Mouse (Mus musculus): ENCODE measurements around the gene Gm4737. TPM values are rescaled to one million over a fixed set of nuclear protein-coding genes. Genes with fewer than 3 reads are reported as not detected.
"Not testable (repeated sequence)": the region's sequence is repeated elsewhere in the genome, so short reads cannot be mapped to it uniquely, and the experiment has no call there.

The Gm4737 gene
- 2.5 and 3.4 TPM in 2 replicates for polyA plus RNA-seq (2015; fragmentation: Nextera tagmentation; extraction: Ambion mirVana)

DNA sequence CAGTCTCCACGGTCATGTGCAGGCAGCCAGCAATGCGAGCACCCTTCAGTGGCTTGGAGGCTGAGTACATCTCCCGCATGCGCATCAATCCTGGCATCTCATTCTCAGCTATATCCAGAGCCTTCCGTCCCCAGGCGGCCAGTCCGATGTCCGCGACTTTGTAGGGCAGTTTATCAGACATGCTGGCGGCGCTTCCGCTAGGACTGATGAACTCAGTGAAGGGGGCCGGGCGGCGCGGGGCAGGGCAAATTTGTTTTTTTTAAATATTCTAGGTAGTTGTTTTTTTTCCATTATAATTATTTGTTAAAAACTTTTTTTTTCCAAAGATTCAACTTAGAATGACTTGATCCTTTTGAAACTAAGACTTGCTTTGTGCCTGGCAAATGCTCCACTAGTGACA is at the start of gene Gm4737:
Gene Gm4737, minus strand, starts transcription at position 246 of the 400 bp plus-strand sequence.
- H3K27me3 ChIP-seq; H3K9ac ChIP-seq; H3K9me3 ChIP-seq (replicated peaks): not testable (repeated sequence)

DNA sequence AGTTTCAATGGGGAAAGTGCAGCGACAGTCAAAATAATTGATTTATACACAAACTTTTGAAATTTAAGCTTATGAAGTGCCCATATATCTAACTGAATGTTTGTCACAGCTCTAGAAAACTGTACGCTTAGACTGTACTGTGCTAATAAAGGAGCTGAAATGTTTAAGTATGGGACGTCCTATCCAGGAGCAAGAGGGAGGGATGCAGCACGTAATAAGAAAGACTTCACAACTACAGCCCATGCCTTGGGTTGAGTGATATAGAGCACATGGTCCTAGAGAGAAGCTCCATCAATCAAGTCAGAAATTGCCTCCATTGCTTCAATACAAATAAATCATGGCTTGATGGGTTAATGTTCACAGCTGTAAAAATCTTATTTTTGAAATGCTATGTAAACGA is 40.9 kb upstream of the Gm4737 start:
- no peak overlapping the region for H3K4me3 ChIP-seq (replicated peaks)
- no peaks in the 10 kb centered on the region for H3K36me3 ChIP-seq
- WGBS (ENCODE audit: insufficient replicate concordance) = 75% methylated on average over 5 of the region's 5 CpGs
- no peaks in the 10 kb centered on the region for H3K27me3 ChIP-seq
- H3K27ac ChIP-seq = no peak overlapping the region
- no peak for DNase-seq
- H3K9ac ChIP-seq = no peak overlapping the region
- no peak for ATAC-seq (ENCODE audit: low read depth)
- H3K4me1 ChIP-seq (replicated peaks) = no peaks in the 10 kb centered on the region
- H3K4me2 ChIP-seq = no peak overlapping the region
- no peaks in the 10 kb centered on the region for H3K9me3 ChIP-seq (replicated peaks)

More for the DNA sequence above, at the start of gene Gm4737:
- WGBS (ENCODE audit: insufficient replicate concordance) = 76% methylated on average over 11 of the region's 16 CpGs
- not testable (repeated sequence) for H3K36me3 ChIP-seq; H3K27ac ChIP-seq; H3K4me3 ChIP-seq (replicated peaks); ATAC-seq (ENCODE audit: low read depth); DNase-seq; H3K4me1 ChIP-seq (replicated peaks); H3K4me2 ChIP-seq

DNA sequence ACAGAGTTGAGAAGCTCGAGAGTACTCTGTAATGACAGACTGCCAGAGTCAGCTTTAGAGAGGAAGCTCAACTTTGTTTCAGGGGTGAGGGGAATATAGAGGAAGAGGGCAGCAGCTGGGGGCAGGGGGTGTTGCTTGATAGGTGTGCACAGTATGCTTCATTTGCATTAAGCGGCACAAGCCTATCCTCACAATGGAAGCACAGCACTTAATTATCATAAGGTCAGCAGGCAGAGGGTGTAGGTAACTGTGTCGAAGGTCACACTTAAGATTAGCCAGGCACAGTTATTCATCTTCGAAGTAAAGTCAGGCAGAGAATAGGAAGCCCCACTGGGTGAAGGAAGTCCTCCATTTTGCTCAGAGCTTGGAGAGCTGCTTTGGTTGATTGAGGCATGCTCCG is 28.2 kb upstream of the Gm4737 start:
- Histone ChIP-seq H3K4me3 (replicated peaks) (no peak overlapping the region), H3K4me1 (replicated peaks) (no peaks in the 10 kb centered on the region), H3K27me3 (no peaks in the 10 kb centered on the region), H3K9me3 (replicated peaks) (no peaks in the 10 kb centered on the region), H3K4me2 (no peak overlapping the region), H3K36me3 (no peaks in the 10 kb centered on the region), H3K9ac (no peak overlapping the region), H3K27ac (no peak overlapping the region)
- ATAC-seq (ENCODE audit: low read depth) = no peak
- WGBS (ENCODE audit: insufficient replicate concordance) = 64% methylated on average over 5 of the region's 5 CpGs
- no peak for DNase-seq

DNA sequence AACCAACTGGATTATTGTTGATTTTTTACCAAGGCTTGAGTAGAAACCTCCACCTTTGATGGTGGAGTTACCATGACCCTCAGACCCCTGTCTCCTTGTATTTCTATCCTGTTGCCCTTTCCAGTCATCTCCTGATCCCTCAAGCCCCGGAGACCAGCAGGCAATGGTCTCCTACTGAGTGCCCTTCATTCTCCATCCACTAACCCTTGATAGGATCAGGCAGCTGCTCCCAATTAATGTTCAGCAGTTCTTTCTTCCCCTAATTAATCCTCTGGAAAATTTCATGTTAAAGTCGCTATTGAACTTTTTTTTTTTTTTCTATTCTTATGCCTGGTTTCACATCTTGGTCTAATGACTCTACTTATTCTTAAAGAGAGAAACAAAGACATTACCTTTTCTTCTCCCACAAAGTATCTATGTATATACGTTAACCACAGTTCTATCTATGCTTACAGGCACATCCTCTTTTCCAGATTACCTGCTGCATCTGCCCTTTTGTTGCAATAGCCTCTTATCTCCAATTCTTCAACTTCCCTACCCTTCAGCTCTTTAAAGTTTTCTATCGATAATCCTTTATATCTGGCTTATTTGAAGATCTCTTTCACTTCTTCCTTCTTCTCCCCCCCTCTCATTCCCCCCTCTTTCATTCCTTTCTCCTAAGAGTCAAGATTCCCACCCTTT is 23.4 kb upstream of the Gm4737 start:
- DNase-seq (no peak), ATAC-seq (ENCODE audit: low read depth) (no peak)
- Histone ChIP-seq H3K4me1 (replicated peaks) (no peaks in the 10 kb centered on the region), H3K36me3 (no peaks in the 10 kb centered on the region), H3K4me2 (no peak overlapping the region), H3K9me3 (replicated peaks) (no peaks in the 10 kb centered on the region), H3K4me3 (replicated peaks) (no peak overlapping the region), H3K27me3 (no peaks in the 10 kb centered on the region), H3K27ac (no peak overlapping the region), H3K9ac (no peak overlapping the region)
- WGBS (ENCODE audit: insufficient replicate concordance) = 24% methylated on average over 4 of the region's 4 CpGs

DNA sequence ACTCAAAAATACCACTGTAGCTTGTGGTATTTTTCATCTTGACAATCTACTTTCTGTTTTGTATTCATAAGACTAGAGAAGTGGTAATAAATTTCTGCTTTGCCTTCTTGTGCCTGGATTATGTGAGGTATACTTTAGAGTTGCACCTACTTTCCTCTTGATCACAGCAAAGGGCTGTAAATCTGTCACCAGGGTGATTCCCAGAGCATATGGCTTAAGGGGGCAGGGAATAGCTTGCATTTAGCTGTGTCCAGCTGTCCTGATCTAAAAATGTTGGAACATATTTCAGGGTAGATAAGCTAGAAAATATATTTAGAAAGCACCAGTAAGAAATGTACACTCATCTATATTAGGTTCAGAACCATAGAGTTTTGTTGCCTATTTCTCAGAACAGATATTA is 18.2 kb upstream of the Gm4737 start:
- Histone ChIP-seq H3K9me3 (replicated peaks) (no peaks in the 10 kb centered on the region), H3K4me1 (replicated peaks) (no peaks in the 10 kb centered on the region), H3K4me2 (no peak overlapping the region), H3K9ac (no peak overlapping the region), H3K4me3 (replicated peaks) (no peak overlapping the region), H3K36me3 (no peaks in the 10 kb centered on the region), H3K27me3 (no peaks in the 10 kb centered on the region), H3K27ac (no peak overlapping the region)
- no peak for DNase-seq
- no peak for ATAC-seq (ENCODE audit: low read depth)

DNA sequence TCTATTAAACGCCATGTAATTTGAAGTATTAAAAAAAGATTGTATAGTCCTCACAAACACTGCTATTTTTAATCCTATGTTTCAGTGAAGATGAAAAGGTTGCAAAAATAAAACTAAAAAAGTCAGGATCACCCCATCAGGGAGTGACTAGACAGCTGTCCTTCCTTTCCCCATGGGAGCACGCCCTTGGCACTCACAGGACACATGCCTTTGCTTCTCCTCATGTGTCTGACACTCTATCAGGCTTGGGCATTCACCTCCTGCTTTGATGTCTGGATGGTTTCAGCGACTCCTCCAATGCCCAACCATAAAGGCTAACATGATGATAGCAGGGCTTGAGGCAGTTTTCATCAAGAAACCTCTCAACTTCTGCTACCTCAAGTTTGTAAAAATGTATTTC is 12.1 kb upstream of the Gm4737 start:
- no peak overlapping the region for H3K9ac ChIP-seq

DNA sequence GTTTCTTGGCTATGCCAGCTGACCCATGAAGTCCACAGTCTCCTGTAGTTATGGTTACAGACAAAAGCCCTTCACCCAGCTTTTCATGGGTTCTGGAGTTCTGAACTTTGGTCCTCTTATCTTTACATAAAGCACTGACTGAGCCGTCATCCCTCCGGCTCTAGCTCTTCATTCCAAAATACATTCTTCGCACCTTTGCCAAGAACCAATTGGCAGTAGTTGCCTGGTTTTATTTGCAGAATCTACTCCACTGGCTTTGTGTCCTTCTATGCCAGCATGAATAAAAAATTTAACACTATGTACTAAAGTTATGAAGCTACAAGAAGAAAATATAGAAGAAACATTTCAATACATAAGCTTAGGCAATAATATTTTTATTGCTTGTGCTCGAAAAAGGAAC is 10.4 kb upstream of the Gm4737 start:
- H3K36me3 ChIP-seq = no peaks in the 10 kb centered on the region
- no peak for DNase-seq
- H3K4me3 ChIP-seq (replicated peaks) = no peak overlapping the region
- no peak overlapping the region for H3K27ac ChIP-seq
- no peaks in the 10 kb centered on the region for H3K4me1 ChIP-seq (replicated peaks)
- no peak overlapping the region for H3K9ac ChIP-seq
- no peaks in the 10 kb centered on the region for H3K9me3 ChIP-seq (replicated peaks)
- H3K27me3 ChIP-seq = no peaks in the 10 kb centered on the region
- no peak for ATAC-seq (ENCODE audit: low read depth)
- no peak overlapping the region for H3K4me2 ChIP-seq
- 60% methylated on average over 4 of the region's 4 CpGs for WGBS (ENCODE audit: insufficient replicate concordance)

More for the DNA sequence above, 12.1 kb upstream of the Gm4737 start:
- no peak overlapping the region for H3K4me3 ChIP-seq (replicated peaks)
- H3K4me1 ChIP-seq (replicated peaks) = no peaks in the 10 kb centered on the region
- no peak for ATAC-seq (ENCODE audit: low read depth)
- no peaks in the 10 kb centered on the region for H3K9me3 ChIP-seq (replicated peaks)
- H3K27ac ChIP-seq = no peak overlapping the region
- H3K27me3 ChIP-seq = no peaks in the 10 kb centered on the region
- H3K36me3 ChIP-seq = no peaks in the 10 kb centered on the region
- 48% methylated on average over 3 of the region's 3 CpGs for WGBS (ENCODE audit: insufficient replicate concordance)
- H3K4me2 ChIP-seq = no peak overlapping the region
- DNase-seq = no peak

DNA sequence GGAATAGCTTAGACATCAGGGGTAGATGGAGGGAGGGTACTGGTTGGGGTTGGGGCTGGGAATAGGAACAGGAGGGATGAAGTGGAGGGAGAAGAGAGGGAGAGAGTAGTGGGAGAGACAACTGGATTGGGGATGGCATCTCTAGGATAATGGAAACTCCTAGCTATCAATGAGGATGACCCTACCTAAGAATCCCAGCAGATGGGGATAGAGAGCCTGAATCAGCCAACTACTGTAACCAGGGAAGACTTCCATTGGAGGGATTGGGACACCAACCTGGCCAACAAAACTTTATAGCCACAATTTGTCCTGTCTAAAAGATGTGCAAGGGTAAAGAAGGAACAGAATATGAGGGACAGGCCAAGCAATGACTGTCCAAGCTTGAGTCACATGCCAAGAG is 3.7 kb downstream of the Gm4737 start:
- Histone ChIP-seq H3K4me1 (replicated peaks) (no peaks in the 10 kb centered on the region), H3K27ac (no peak overlapping the region), H3K9ac (no peak overlapping the region), H3K4me3 (replicated peaks) (no peak overlapping the region), H3K36me3 (no peaks in the 10 kb centered on the region), H3K4me2 (no peak overlapping the region), H3K9me3 (replicated peaks) (no peaks in the 10 kb centered on the region), H3K27me3 (no peaks in the 10 kb centered on the region)
- no peak for DNase-seq
- ATAC-seq (ENCODE audit: low read depth) = no peak

DNA sequence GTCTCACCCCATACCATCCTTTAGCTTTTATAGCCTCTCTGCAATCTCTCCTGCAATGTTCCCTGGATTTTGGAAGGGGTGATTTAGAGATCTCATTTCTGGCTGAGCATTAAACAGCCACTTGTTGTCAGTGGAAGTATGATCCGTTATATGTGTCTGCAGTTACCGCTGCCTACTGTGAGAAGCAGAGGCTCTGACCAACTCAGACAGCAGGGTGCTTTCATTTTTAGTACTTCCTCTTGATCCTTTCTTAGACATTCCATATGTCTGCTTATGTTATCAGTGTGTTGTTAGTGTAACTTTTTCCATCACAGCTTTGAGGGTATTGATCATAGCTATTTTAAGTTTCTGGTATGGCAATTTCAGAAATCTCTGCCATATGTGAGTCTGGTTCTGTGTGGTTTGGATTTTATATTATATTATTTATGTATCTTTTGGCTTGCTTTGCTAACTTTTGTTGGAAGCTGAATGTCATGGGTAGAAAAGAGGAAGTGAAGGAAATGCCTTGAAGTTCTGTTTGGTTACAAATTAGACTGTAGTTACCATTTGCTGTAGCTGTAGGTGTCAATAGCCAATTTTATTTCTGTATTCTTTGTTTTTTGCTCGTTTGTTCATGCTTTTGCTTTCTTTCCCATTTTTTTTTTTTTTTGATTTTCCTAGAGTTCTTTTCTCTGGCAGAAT is 6.1 kb downstream of the Gm4737 start:
- no peaks in the 10 kb centered on the region for H3K9me3 ChIP-seq (replicated peaks)
- H3K27ac ChIP-seq = no peak overlapping the region
- no peak overlapping the region for H3K4me3 ChIP-seq (replicated peaks)
- H3K27me3 ChIP-seq = no peaks in the 10 kb centered on the region
- DNase-seq = no peak
- ATAC-seq (ENCODE audit: low read depth) = no peak
- H3K9ac ChIP-seq = no peak overlapping the region
- no peaks in the 10 kb centered on the region for H3K36me3 ChIP-seq
- H3K4me1 ChIP-seq (replicated peaks) = no peaks in the 10 kb centered on the region
- H3K4me2 ChIP-seq = no peak overlapping the region
- 31% methylated on average over 3 of the region's 3 CpGs for WGBS (ENCODE audit: insufficient replicate concordance)

DNA sequence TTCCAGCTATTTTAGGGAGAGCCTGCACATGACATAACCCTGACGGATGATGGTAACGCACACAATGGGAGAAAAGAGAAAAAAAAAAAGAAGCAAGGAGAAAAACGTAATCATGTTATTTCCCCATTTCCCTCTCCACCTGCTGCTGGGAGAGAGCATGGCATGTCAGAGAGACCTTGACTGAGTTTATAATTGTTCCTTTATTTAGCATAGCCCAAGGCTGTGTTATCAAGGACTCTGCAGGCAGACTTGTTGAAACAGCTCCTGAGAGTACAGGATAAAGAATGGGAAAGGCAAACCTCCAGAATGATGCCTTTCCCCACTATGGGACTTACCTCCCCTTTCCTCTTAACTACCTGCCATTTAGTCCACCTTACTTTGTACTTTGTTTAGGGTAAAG is 7.9 kb downstream of the Gm4737 start:
- H3K9me3 ChIP-seq (replicated peaks) = no peaks in the 10 kb centered on the region
- DNase-seq (no peak), ATAC-seq (ENCODE audit: low read depth) (no peak)
- no peak overlapping the region for H3K27ac ChIP-seq
- H3K27me3 ChIP-seq = no peaks in the 10 kb centered on the region
- 59% methylated on average over 3 of the region's 3 CpGs for WGBS (ENCODE audit: insufficient replicate concordance)
- H3K36me3 ChIP-seq = no peaks in the 10 kb centered on the region
- H3K4me3 ChIP-seq (replicated peaks) = no peak overlapping the region
- no peak overlapping the region for H3K4me2 ChIP-seq
- no peak overlapping the region for H3K9ac ChIP-seq
- no peaks in the 10 kb centered on the region for H3K4me1 ChIP-seq (replicated peaks)

DNA sequence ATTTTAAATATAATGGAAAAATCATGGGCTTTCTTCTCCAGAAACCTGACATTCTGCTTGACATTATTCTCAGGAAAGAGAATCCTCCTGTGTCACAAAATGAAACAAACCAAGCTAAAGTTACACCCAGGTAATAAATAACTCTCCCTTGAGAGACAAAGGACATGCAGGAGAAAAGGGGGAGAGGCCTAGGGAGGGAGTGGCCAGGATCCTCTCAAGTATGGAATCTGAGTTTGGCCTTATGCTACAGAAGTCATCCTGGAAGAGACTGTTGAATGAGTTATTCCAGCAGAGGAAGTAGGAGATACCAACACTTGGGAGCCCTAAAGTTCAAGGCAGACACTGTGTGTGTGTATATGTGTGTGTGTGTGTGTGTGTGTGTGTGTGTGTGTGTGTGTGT is 32.6 kb downstream of the Gm4737 start:
- H3K4me3 ChIP-seq (replicated peaks) = no peak overlapping the region
- no peak overlapping the region for H3K9ac ChIP-seq
- H3K36me3 ChIP-seq = no peaks in the 10 kb centered on the region
- no peak for DNase-seq
- no peak for ATAC-seq (ENCODE audit: low read depth)
- H3K27me3 ChIP-seq = no peaks in the 10 kb centered on the region
- H3K4me1 ChIP-seq (replicated peaks) = no peaks in the 10 kb centered on the region
- no peak overlapping the region for H3K4me2 ChIP-seq
- H3K27ac ChIP-seq = no peak overlapping the region
- no peaks in the 10 kb centered on the region for H3K9me3 ChIP-seq (replicated peaks)

DNA sequence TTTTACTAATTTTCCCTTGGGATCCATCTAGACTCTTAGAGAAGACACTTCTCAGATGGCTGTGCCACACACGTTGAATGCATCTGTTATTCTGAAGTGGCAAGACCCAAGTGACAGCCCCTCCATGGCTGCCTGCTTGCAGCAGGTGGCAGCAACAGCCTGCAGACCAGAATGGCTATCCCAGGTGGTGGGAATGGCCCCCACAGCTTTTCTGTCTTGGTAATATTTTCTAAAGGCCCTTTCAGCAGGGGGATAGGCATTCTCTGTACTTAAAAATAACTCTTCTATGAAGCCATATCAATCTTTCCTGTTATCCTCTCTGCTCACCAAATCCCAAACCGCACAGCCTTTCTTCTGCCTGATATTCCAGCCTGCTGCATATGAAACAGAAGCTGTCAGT is 33.5 kb downstream of the Gm4737 start:
- Histone ChIP-seq H3K9me3 (replicated peaks) (no peaks in the 10 kb centered on the region), H3K27ac (no peak overlapping the region), H3K4me1 (replicated peaks) (no peaks in the 10 kb centered on the region), H3K36me3 (no peaks in the 10 kb centered on the region), H3K9ac (no peak overlapping the region), H3K27me3 (no peaks in the 10 kb centered on the region), H3K4me2 (no peak overlapping the region), H3K4me3 (replicated peaks) (no peak overlapping the region)
- 47% methylated on average over 2 of the region's 2 CpGs for WGBS (ENCODE audit: insufficient replicate concordance)
- no peak for ATAC-seq (ENCODE audit: low read depth)
- DNase-seq = no peak
